ENCODE assay signal across 9 mouse cellular contexts in the genomic region with DNA sequence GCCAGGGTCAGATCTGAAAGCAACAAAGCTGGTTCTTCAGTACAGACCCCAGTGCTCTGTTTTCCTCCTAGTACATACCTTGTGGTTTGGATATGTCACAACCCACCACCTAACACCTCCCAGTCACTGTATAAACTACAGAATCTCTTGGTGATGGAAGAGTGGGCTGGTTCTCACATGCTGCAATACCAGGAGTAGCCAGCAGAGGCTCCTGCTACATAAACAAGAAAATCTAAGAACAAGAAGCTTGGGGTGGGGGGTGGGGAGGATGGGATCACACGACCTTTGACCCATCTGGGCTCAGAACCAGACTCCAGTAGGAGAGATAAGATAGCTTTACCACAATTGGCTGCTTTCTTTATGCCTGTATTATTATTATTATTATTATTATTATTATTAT. TPM values are rescaled to one million over a fixed set of nuclear protein-coding genes. Genes with fewer than 3 reads are reported as not detected.
DNase-seq lines count a peak whose midpoint lies in the region; ATAC-seq lines count a peak whose summit lies in the region.
"Had no signal": no experiment of that assay in that cellular context is flagged by ENCODE, and none has a peak within 500 bp of the region (broad histone marks: within the 10 kb centered on the region; RNA-seq: fewer than 3 reads in every experiment).

No protein-coding gene starts in this region.

- H3K4me2 ChIP-seq in limb, embryonic 11.5 days (ENCODE audit: low read depth, severe bottlenecking): no peak overlapping the region
- H3K4me2 ChIP-seq: neural tube, embryonic 12.5 days had no signal

- H3K4me3 ChIP-seq in limb, embryonic 11.5 days (ENCODE audit: low read depth, low read length): no peak overlapping the region
- H3K4me3 ChIP-seq: neural tube, embryonic 12.5 days had no signal

- H3K36me3 ChIP-seq in limb, embryonic 11.5 days (ENCODE audit: control insufficient read depth, insufficient read depth, low read length): no peaks in the 10 kb centered on the region
- H3K36me3 ChIP-seq: neural tube, embryonic 12.5 days had no signal

- 9% methylated on average over 1 of the region's 1 CpGs for WGBS in limb, embryonic 11.5 days

- no peak overlapping the region for H3K27ac ChIP-seq in limb, embryonic 11.5 days (replicated peaks; ENCODE audit: low read depth, low read length)
- H3K27ac ChIP-seq: neural tube, embryonic 12.5 days had no signal

- DNase-seq in kidney, postnatal 10 days: peak; percentile 49
- no peak for DNase-seq in kidney, adult 11 months
- DNase-seq in CD4-positive helper T cell, adult 2 months (ENCODE audit: low read depth, low spot score): peak; percentile 49
- DNase-seq in R1 (ENCODE audit: low read depth, low spot score): peak; percentile 84
- DNase-seq in limb, embryonic 11.5 days (ENCODE audit: low spot score): peak; percentile 46
- no peak for DNase-seq in urinary bladder, postnatal 4 days (ENCODE audit: low spot score in 2 of 2)
- no peak for DNase-seq in heart, adult 8-10 months (ENCODE audit: low spot score)

- H3K27me3 ChIP-seq in limb, embryonic 11.5 days (ENCODE audit: control insufficient read depth, insufficient read depth, low read length): no peaks in the 10 kb centered on the region
- H3K27me3 ChIP-seq: neural tube, embryonic 12.5 days had no signal

- H3K4me1 ChIP-seq in limb, embryonic 11.5 days (ENCODE audit: control insufficient read depth, insufficient read depth, low read length): no peaks in the 10 kb centered on the region

- no peak overlapping the region for H3K9ac ChIP-seq in limb, embryonic 11.5 days (ENCODE audit: low read length)
- H3K9ac ChIP-seq: neural tube, embryonic 12.5 days had no signal

- no peaks in the 10 kb centered on the region for H3K9me3 ChIP-seq in limb, embryonic 11.5 days (ENCODE audit: control insufficient read depth, low read length)
- H3K9me3 ChIP-seq: neural tube, embryonic 12.5 days had no signal

- ATAC-seq in limb, embryonic 11.5 days (ENCODE audit: insufficient number of reproducible peaks, low FRiP score, low TSS enrichment, low read depth): no peak
- no peak for ATAC-seq in frontal cortex, adult (ENCODE audit: low TSS enrichment)

RNA-seq across cellular contexts. Expression of gene Slc5a4b, which starts 8.0 kb away (rescaled TPM):
- not detected in 2 replicates for polyA plus RNA-seq in limb, embryonic 11.5 days (2014; fragmentation: Nextera tagmentation; extraction: Ambion mirVana)
- total RNA-seq in heart, adult 8-10 months (2022): not detected
- polyA plus RNA-seq: neural tube, embryonic 12.5 days had no signal

RNA-seq across cellular contexts. Expression of gene Slc5a4a, which starts 28.5 kb away (rescaled TPM):
- polyA plus RNA-seq in limb, embryonic 11.5 days (2014; fragmentation: Nextera tagmentation; extraction: Ambion mirVana): not detected in 2 replicates
- total RNA-seq in heart, adult 8-10 months (2022): not detected
- polyA plus RNA-seq: neural tube, embryonic 12.5 days had no signal

Comparison
In these comparisons a context has a peak if more than half of its experiments do, and no peak if none do; other contexts are left out.
1. DNase-seq: peak in kidney, postnatal 10 days (single experiment), CD4-positive helper T cell, adult 2 months (single experiment), R1 (single experiment) and limb, embryonic 11.5 days (single experiment); none in kidney, adult 11 months (single experiment), urinary bladder, postnatal 4 days (0 of 2) and heart, adult 8-10 months (single experiment).